Mouse (Mus musculus): ENCODE results near the gene Cped1. TPM values are rescaled to one million over a fixed set of nuclear protein-coding genes. Genes with fewer than 3 reads are reported as not detected.
"Not testable (repeated sequence)": the region's sequence is repeated elsewhere in the genome, so short reads cannot be mapped to it uniquely, and the experiment has no call there.

Gene Cped1
- total and polyA plus RNA-seq, 3 experiments, result 6.9 to 23.3 (median 23.0) TPM

DNA sequence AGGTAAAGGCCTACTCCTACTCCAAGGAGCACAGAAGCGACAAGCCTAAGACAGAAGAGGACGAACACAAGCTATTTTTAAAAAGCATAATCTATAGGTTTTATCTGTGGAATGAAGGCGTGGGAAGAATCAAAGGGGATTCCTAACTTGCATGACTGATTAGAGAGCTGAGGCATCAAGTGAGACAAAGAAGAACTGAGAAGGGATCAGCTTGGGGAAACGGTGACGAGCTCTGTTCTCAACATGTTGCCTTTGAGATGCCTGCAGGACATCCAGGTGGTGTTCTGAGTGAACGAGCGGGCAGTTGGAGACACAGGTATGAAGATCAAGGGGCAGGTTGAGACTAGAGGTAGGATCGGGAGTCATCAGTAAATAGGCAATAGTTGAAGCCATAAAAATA lies 257.6 kb downstream of the Cped1 start:
- TF ChIP-seq EP300 (IDR thresholded peaks at IDR 0.05; ENCODE audit: insufficient read depth, low read depth, low read length), result no peak
- no peak for TF ChIP-seq CTCF (IDR thresholded peaks at IDR 0.05)
- TF ChIP-seq POLR2A (IDR thresholded peaks at IDR 0.05; ENCODE audit: insufficient read depth, low read depth, low read length), result no peak
- 82% methylated on average over 8 of the region's 8 CpGs for WGBS
- H3K79me2 ChIP-seq (replicated peaks; ENCODE audit: control insufficient read depth, insufficient read depth, low read length), result no peaks in the 10 kb centered on the region
- DNase-seq, result no peak
- H3K4me3 ChIP-seq, result no peak overlapping the region
- H3K4me1 ChIP-seq (ENCODE audit: control insufficient read depth, insufficient read depth, low read length), result no peaks in the 10 kb centered on the region
- intact Hi-C loops (cut with DNase I), result no loop called here
- peaks cover 2% of the 10 kb centered on the region; the same call in 1 of the 2 replicates for H3K36me3 ChIP-seq (ENCODE audit: control insufficient read depth, insufficient read depth, low read length)
- no peak overlapping the region for H3K27ac ChIP-seq
- H3K9ac ChIP-seq (ENCODE audit: low read depth, low read length), result no peak overlapping the region
- H3K27me3 ChIP-seq (ENCODE audit: control insufficient read depth, insufficient read depth, low read length), result no peaks in the 10 kb centered on the region

GRCm38 (mm10) chr6:22246696-22247095 lies 261.0 kb downstream of the Cped1 start:
- TF ChIP-seq CTCF (IDR thresholded peaks at IDR 0.05) (no peak), EP300 (IDR thresholded peaks at IDR 0.05; ENCODE audit: insufficient read depth, low read depth, low read length) (no peak), POLR2A (IDR thresholded peaks at IDR 0.05; ENCODE audit: insufficient read depth, low read depth, low read length) (no peak)
- intact Hi-C loops (cut with DNase I), result no loop called here
- 93% methylated on average over 2 of the region's 2 CpGs for WGBS

DNA sequence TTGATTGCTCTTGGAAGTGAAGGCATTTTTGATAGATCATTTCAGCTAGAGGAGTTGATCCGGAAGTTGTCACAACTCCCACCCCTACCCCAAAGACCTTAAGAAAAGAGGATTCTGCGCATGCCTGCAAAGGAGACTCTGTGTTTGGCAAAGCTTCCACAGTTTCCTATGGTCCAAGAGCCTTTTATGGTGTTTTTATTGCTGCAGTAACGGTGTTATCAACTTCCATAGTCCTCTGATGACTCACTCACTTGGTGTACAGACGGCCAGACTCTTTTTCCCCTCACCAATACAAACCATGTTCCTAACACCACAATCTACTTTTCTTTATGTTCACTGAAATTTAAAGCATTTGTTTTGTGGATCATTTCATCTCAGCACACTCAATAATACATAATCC lies 273.1 kb downstream of the Cped1 start:
- Histone ChIP-seq H3K4me3 (no peak overlapping the region), H3K27ac (no peak overlapping the region), H3K27me3 (ENCODE audit: control insufficient read depth, insufficient read depth, low read length) (no peaks in the 10 kb centered on the region), H3K79me2 (replicated peaks; ENCODE audit: control insufficient read depth, insufficient read depth, low read length) (no peaks in the 10 kb centered on the region), H3K4me1 (ENCODE audit: control insufficient read depth, insufficient read depth, low read length) (no peaks in the 10 kb centered on the region; the same call in 1 of the 2 replicates), H3K36me3 (ENCODE audit: control insufficient read depth, insufficient read depth, low read length) (no peaks in the 10 kb centered on the region), H3K9ac (ENCODE audit: low read depth, low read length) (no peak overlapping the region)
- WGBS, result 44% methylated on average over 4 of the region's 4 CpGs
- intact Hi-C loops (cut with DNase I), result no loop called here
- no peak for TF ChIP-seq CTCF (IDR thresholded peaks at IDR 0.05)
- no peak for TF ChIP-seq EP300 (IDR thresholded peaks at IDR 0.05; ENCODE audit: insufficient read depth, low read depth, low read length)
- no peak for TF ChIP-seq POLR2A (IDR thresholded peaks at IDR 0.05; ENCODE audit: insufficient read depth, low read depth, low read length)
- DNase-seq, result no peak

More at GRCm38 (mm10) chr6:22246696-22247095, 261.0 kb downstream of the Cped1 start:
- H3K4me3 ChIP-seq, result no peak overlapping the region
- no peaks in the 10 kb centered on the region for H3K27me3 ChIP-seq (ENCODE audit: control insufficient read depth, insufficient read depth, low read length)
- H3K79me2 ChIP-seq (replicated peaks; ENCODE audit: control insufficient read depth, insufficient read depth, low read length), result no peaks in the 10 kb centered on the region
- no peaks in the 10 kb centered on the region for H3K36me3 ChIP-seq (ENCODE audit: control insufficient read depth, insufficient read depth, low read length)
- H3K27ac ChIP-seq, result no peak overlapping the region
- no peak overlapping the region for H3K9ac ChIP-seq (ENCODE audit: low read depth, low read length)
- no peak for DNase-seq
- H3K4me1 ChIP-seq (ENCODE audit: control insufficient read depth, insufficient read depth, low read length), result no peaks in the 10 kb centered on the region

- no peak for TF ChIP-seq CTCF (IDR thresholded peaks at IDR 0.05)
- TF ChIP-seq POLR2A (IDR thresholded peaks at IDR 0.05; ENCODE audit: insufficient read depth, low read depth, low read length), result no peak
- TF ChIP-seq EP300 (IDR thresholded peaks at IDR 0.05; ENCODE audit: insufficient read depth, low read depth, low read length), result no peak
These were observed 276.8 kb downstream of the Cped1 start for GRCm38 (mm10) chr6:22262519-22262918.

DNA sequence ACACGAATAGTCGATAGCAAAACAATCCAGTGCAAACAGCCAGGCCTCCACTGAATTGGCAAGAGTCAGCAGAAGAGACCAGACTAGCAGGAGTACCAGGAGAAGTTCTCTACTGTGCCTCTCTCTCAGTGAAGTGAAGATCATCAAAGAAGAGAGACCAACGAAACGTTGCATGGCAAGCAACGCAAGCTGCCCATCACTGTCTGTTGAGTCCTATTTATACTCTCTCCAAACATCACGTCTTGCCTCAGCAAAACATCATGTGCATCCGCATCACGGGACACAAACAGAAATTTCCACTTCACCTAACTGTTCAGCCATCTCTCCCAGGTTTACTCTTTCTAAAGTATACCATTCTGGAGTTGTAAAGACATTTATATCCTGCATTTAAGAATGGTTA lies 278.4 kb downstream of the Cped1 start:
- H3K4me1 ChIP-seq (ENCODE audit: control insufficient read depth, insufficient read depth, low read length); H3K27ac ChIP-seq; H3K9ac ChIP-seq (ENCODE audit: low read depth, low read length); H3K4me3 ChIP-seq; DNase-seq; intact Hi-C loops (cut with DNase I); H3K36me3 ChIP-seq (ENCODE audit: control insufficient read depth, insufficient read depth, low read length); H3K27me3 ChIP-seq (ENCODE audit: control insufficient read depth, insufficient read depth, low read length); H3K79me2 ChIP-seq (replicated peaks; ENCODE audit: control insufficient read depth, insufficient read depth, low read length): not testable (repeated sequence)
- WGBS, result 82% methylated on average over 8 of the region's 8 CpGs

More at GRCm38 (mm10) chr6:22262519-22262918, 276.8 kb downstream of the Cped1 start:
- DNase-seq, result no peak
- no peak overlapping the region for H3K9ac ChIP-seq (ENCODE audit: low read depth, low read length)
- no peaks in the 10 kb centered on the region for H3K79me2 ChIP-seq (replicated peaks; ENCODE audit: control insufficient read depth, insufficient read depth, low read length)
- no peaks in the 10 kb centered on the region; the same call in 1 of the 2 replicates for H3K4me1 ChIP-seq (ENCODE audit: control insufficient read depth, insufficient read depth, low read length)
- H3K4me3 ChIP-seq, result no peak overlapping the region
- no peaks in the 10 kb centered on the region for H3K36me3 ChIP-seq (ENCODE audit: control insufficient read depth, insufficient read depth, low read length)
- no peak overlapping the region for H3K27ac ChIP-seq
- intact Hi-C loops (cut with DNase I), result no loop called here
- H3K27me3 ChIP-seq (ENCODE audit: control insufficient read depth, insufficient read depth, low read length), result no peaks in the 10 kb centered on the region
- WGBS, result 62% methylated on average over 4 of the region's 4 CpGs

- Histone ChIP-seq H3K79me2 (replicated peaks; ENCODE audit: control insufficient read depth, insufficient read depth, low read length) (no peaks in the 10 kb centered on the region), H3K4me1 (ENCODE audit: control insufficient read depth, insufficient read depth, low read length) (peaks cover 1% of the 10 kb centered on the region), H3K27me3 (ENCODE audit: control insufficient read depth, insufficient read depth, low read length) (no peaks in the 10 kb centered on the region), H3K9ac (ENCODE audit: low read depth, low read length) (no peak overlapping the region), H3K27ac (no peak overlapping the region), H3K4me3 (no peak overlapping the region), H3K36me3 (ENCODE audit: control insufficient read depth, insufficient read depth, low read length) (peaks cover 2% of the 10 kb centered on the region; the same call in 1 of the 2 replicates)
- DNase-seq, result no peak
- intact Hi-C loops (cut with DNase I), result no loop called here
- no peak for TF ChIP-seq POLR2A (IDR thresholded peaks at IDR 0.05; ENCODE audit: insufficient read depth, low read depth, low read length)
- TF ChIP-seq EP300 (IDR thresholded peaks at IDR 0.05; ENCODE audit: insufficient read depth, low read depth, low read length), result no peak
- TF ChIP-seq CTCF (IDR thresholded peaks at IDR 0.05), result no peak
- 82% methylated on average over 4 of the region's 4 CpGs for WGBS
These were observed 280.3 kb downstream of the Cped1 start for GRCm38 (mm10) chr6:22266018-22266417.

Data from heart, adult 2 months (tissue).